ENCODE assay signal across 21 mouse cellular contexts in genomic region chr19:5977717-5978116, GRCm38 (mm10). TPM values are rescaled to one million over a fixed set of nuclear protein-coding genes. Genes with fewer than 3 reads are reported as not detected.
DNase-seq lines count a peak whose midpoint lies in the region.
"Had no signal": no experiment of that assay in that cellular context is flagged by ENCODE, and none has a peak within 500 bp of the region (broad histone marks: within the 10 kb centered on the region; RNA-seq: fewer than 3 reads in every experiment).

No protein-coding gene starts in this region.

- peak; percentile 61 for DNase-seq in gastrocnemius, adult 18-20 months (ENCODE audit: low spot score)
- no peak for DNase-seq in gastrocnemius, postnatal 10 days
- DNase-seq in lung, postnatal 10 days = peak; percentile 27
- DNase-seq in lung, postnatal 4 days = no peak
- DNase-seq in gastrocnemius, adult 8-10 months (ENCODE audit: low spot score in 2 of 2) = peak; percentile 42 to 50
- DNase-seq in ovary, postnatal 36 days (ENCODE audit: low spot score) = no peak
- no peak for DNase-seq in thymus, postnatal 4 days
- DNase-seq in adrenal gland, postnatal 25 days = no peak
- DNase-seq: adrenal gland, postnatal 36 days; cerebellum, adult 9-11 months; forebrain, postnatal 0 days; kidney, adult 8-10 months; kidney, postnatal 36 days; layer of hippocampus, adult 9-11 months; liver; liver, postnatal 0 days; retina, postnatal 1 day; right cerebral cortex, postnatal 4 days; thymus, postnatal 36 days had no signal

RNA-seq across cellular contexts. Expression of gene Slc22a20, which starts 8.2 kb away (rescaled TPM):
- total RNA-seq in gastrocnemius, adult 18-20 months (2021) = not detected
- not detected for total RNA-seq in gastrocnemius, postnatal 10 days (2021)
- total RNA-seq in gastrocnemius, adult 8-10 months (2022) = not detected
- total RNA-seq in adrenal gland, postnatal 25 days (2021) = not detected in 2 replicates
- total RNA-seq: adrenal gland, postnatal 36 days; forebrain, postnatal 0 days; gastrocnemius, postnatal 4 days; left cerebral cortex, adult 8-10 months had no signal

RNA-seq across cellular contexts. Expression of gene Pola2, which starts 13.7 kb away (rescaled TPM):
- 1 to 10 TPM; 6.2 to 8.7 TPM for total RNA-seq in gastrocnemius, adult 18-20 months (2021)
- total RNA-seq in gastrocnemius, postnatal 10 days (2021) = 10 to 100 TPM; 13.7 to 18.7 TPM
- 1 to 10 TPM; 4.5 to 9.4 (median 7.2) TPM for total RNA-seq in gastrocnemius, adult 8-10 months (2022)
- 28.4 and 29.6 TPM in 2 replicates for total RNA-seq in adrenal gland, postnatal 25 days (2021)

RNA-seq across cellular contexts. Expression of gene Capn1, which starts 38.0 kb away (rescaled TPM):
- 10 to 100 TPM; 89.8 to 91.1 TPM for total RNA-seq in gastrocnemius, adult 18-20 months (2021)
- total RNA-seq in gastrocnemius, postnatal 10 days (2021) = 10 to 100 TPM; 78.1 to 83.8 TPM
- total RNA-seq in gastrocnemius, adult 8-10 months (2022) = 100 to 1,000 TPM in 1 of 4 experiments, 10 to 100 TPM in 3; 85.0 to 113 (median 89.0) TPM
- 28.0 and 40.2 TPM in 2 replicates for total RNA-seq in adrenal gland, postnatal 25 days (2021)

RNA-seq across cellular contexts. Expression of gene Cdc42ep2, which starts 53.1 kb away (rescaled TPM):
- 10 to 100 TPM in 1 of 2 experiments, 1 to 10 TPM in 1; 8.9 to 11.2 TPM for total RNA-seq in gastrocnemius, adult 18-20 months (2021)
- total RNA-seq in gastrocnemius, postnatal 10 days (2021) = 10 to 100 TPM; 16.6 to 20.9 TPM
- total RNA-seq in gastrocnemius, adult 8-10 months (2022) = 1 to 10 TPM; 8.6 to 9.9 (median 8.7) TPM
- 6.2 and 8.5 TPM in 2 replicates for total RNA-seq in adrenal gland, postnatal 25 days (2021)

Comparison
In these comparisons a context has a peak if more than half of its experiments do, and no peak if none do; other contexts are left out.
1. DNase-seq: peak in gastrocnemius, adult 18-20 months (single experiment), lung, postnatal 10 days (single experiment) and gastrocnemius, adult 8-10 months (2 of 2); none in gastrocnemius, postnatal 10 days (single experiment), lung, postnatal 4 days (0 of 2), ovary, postnatal 36 days (single experiment), thymus, postnatal 4 days (single experiment) and adrenal gland, postnatal 25 days (single experiment).